Mouse (Mus musculus) common myeloid progenitor, adult 5-6 weeks (primary cell): ENCODE data around the gene Susd1. TPM values are rescaled to one million over a fixed set of nuclear protein-coding genes. Genes with fewer than 3 reads are reported as not detected.
A peak's percentile ranks its signal among the peaks of the same experiment; 100 is the strongest.
"Not testable (repeated sequence)": the region's sequence is repeated elsewhere in the genome, so short reads cannot be mapped to it uniquely, and the experiment has no call there.

Experiments
- ATAC-seq: replicated peaks from 2 replicates; pipeline ENCODE4 v1.8.0; 2016; ENCODE audit warnings: low read depth, mild to moderate bottlenecking, moderate TSS enrichment, inconsistent platforms; ENCODE audit not compliant: poor library complexity, severe bottlenecking
- total RNA-seq: library from RNA; stranded (forward); fragments of 200-1000, 187-1606 nt; gene quantifications from 2 replicates; pipeline ENCODE4 v1.2.3, GENCODE M21; 2017

Gene Susd1
- total RNA-seq, 1 experiment from 2014 or later = 126 TPM

DNA sequence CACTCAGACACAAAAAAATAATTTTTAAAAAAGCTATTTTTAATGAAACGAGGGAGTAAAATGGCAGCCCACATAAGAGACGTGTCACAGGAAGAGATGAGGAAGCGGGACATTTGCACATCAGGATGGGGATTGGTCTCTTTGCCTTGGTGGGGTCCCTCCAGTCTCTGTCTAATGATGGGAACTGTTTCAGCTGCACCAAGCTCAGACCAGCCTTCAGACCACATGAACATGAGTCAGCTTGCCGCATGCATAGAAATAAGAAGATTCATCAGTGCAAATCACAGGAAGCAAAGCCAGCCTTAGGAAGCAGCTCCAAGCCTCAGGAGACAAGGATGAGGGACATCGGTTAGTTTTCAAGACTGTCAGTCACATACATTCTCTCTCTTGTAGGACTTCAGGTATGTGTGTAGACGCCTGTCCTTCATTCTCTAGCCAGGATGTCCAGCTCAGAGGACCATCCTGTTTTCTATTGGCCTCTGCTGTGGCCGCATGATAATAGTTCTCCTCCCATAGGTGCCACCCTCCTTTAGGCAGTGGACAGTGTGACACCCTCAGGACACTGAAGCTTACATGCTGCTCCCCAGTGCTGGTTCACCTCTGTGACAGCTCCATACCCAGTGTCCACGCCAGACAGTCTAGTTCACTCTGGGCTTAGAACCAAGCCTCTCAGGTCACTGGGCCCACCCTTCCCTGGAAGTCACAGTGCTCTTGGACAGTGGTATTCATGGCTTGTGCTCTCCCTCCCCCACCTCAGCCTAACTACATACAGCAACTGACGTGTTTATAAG is 137.2 kb downstream of the Susd1 start:
- peak; percentile 25; the same call in 1 of the 2 replicates for ATAC-seq

DNA sequence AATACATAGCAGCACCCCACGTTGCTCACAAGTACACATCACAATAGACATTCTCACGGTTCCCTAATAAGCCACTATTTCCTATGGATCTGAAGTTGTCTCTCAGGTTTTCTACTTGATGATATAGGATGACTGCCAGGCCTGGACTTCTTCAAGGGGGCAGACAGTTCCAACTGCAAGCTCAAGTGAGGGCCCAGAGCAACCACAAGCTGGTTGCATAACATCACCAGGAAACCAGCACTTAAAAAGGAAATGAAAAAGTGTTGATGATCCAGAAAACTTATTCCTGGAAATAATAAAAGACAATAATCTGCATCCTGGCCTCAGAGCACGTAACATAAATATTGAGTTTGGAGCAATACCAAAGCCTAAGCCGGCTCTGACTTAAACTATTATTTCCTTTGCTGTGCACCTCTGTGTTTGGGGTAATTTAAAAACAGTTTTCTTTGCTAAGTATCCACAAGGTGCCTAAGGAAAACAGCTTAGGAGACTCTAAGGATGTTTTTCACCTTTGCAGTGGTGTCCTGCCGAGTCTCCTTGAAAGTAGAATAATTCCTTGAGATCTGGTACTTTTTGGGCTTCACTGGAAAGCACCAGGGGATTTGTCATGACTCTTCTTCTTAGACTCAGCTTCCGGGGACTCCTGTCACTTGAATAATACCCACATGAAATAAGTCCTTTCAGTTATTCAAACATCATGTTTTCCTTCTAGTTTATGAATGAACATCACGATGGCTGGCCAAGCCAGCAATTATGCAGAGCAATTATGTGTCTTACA is 139.5 kb downstream of the Susd1 start:
- ATAC-seq = peak; percentile 61; the same call in 1 of the 2 replicates

DNA sequence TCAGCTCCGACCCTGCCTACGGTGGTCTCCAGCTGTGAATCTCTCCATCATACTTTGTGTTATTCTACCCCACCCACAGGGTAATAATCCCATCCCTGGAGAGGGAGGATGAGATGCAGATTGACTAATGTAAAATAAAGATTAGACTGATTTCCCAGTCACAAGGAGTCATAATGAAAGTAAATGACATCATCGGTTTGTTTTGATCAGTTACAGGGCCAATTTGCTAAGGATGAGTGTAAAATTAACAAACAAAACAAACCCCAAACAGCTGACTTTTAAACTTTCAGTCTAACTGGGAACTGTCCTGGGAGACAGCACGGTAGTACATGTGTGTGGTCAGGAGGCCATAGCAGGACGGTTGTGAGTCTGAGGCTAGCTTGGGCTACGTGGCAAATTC is 143.3 kb downstream of the Susd1 start:
- no peak for ATAC-seq

DNA sequence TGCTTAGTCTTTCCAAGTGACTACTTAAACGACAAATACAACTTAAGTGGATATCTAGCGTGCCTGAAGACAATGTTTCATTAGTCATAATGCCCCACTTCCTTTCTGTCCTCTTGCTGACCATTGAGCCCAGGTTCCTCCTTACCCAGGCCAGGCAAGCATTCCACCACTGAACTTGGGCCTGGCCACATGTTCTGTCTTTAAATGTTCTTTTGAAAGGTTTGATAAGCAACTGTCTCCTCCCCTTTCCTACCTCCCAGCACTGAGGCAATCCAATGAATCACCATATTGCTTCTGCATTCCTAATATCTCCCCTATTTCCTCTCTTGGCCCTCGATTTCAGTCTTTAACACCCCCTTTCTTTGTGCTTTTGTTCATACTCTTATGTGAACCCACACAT is 143.8 kb downstream of the Susd1 start:
- no peak for ATAC-seq

DNA sequence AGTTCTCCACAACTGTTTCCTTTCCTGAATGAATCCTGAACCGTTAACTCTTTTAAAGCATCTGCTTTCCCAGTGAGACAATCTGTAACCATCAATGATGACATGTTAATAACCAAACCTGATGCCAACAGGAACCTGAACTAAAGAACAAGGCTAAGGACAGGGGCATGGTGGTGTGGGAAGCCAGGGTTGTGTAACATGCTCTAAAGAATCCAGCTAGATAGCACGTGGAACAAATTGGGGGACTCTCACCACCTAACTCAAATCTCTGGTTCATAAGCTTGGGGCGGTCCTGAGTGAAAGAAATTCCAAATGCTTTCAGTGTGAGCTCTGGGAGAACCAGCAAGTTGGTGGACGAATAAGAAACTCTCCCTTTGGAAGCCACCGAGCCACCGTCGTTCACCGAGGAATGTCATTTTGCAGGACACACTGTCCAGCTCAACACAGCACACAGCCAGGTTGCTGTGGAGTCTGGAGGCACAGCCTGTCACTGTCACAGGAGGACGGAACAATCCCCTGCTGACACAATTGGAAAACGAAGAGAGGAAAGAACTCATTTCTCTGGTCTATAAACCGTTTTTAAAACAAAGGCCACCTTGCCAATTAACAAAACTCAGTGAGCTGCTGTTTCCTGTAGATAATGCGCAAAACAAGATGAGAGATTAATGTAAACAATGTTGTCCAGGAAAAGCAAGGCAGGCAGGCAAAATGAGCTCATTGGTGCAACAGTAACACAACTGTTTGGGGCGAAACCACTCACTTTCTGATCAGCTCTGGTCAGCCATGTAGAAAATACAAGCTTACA is 146.3 kb downstream of the Susd1 start:
- peak; percentile 72 for ATAC-seq

DNA sequence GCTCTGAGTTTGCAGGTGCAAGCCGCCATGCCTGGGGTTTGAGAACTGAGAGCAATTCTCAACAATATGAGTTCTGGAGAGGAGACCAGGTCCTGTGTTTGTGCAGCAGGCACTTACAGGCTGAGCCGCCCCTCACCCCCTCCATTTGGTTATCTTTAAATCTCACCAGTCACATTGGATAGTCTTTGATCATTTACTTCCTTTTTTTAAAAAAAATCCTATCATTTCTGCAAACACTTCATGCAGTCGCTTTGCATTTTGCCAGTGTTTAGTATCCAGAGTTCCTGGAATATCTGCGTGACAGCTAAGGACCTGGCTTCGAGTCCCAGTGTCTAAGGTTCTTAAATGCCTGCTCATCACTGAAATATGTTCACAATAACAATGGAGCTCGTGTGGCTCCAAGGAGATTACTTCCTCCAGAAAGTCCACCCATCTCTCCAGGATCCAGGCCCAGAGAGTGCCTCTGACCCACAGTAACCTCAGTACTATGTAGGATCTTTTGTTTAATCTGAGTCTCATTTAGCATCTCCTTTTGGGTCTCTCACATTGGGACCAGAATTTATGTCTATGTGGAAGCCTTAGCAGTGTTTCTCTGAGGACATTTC is 147.4 kb downstream of the Susd1 start:
- ATAC-seq = 0 out of 2 replicates have a peak, but pooled peaks have one; percentile 23

DNA sequence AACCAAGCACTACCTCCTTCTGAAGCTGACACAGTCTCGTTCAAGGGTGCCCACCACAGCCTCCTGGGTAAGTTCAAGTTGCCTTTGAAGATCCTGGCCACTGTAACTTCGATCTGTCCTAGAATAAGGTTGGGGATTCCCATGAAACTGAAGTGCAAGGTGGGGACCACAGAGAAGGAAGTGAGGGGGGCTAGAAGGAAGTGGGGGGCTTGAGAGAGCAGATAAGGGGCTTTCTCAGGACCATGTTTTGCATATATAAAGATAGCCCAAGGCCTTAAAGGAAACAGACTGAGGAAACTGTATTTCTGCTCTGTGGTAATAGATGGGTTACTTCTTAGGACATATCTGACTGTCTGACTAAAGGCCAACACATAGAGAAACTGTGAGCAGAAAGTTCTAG is 151.3 kb downstream of the Susd1 start:
- ATAC-seq = peak; percentile 30; the same call in 1 of the 2 replicates

DNA sequence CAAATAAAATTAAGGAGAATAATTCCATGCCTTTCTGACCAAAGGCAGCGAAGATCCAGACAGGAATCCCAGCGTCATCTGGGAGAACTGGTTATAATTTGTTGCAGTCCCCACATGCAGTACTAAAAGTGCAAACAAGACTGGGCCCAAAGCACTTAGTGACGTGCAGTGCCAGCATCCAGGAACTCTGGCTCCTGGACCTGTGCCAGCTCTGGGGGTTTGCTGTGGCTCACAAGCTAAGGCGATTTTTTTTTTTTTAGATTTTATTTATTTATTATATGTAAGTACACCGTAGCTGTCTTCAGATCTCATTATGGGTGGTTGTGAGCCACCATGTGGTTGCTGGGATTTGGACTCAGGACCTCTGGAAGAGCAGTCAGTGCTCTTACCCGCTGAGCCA is 152.1 kb downstream of the Susd1 start:
- not testable (repeated sequence) for ATAC-seq

DNA sequence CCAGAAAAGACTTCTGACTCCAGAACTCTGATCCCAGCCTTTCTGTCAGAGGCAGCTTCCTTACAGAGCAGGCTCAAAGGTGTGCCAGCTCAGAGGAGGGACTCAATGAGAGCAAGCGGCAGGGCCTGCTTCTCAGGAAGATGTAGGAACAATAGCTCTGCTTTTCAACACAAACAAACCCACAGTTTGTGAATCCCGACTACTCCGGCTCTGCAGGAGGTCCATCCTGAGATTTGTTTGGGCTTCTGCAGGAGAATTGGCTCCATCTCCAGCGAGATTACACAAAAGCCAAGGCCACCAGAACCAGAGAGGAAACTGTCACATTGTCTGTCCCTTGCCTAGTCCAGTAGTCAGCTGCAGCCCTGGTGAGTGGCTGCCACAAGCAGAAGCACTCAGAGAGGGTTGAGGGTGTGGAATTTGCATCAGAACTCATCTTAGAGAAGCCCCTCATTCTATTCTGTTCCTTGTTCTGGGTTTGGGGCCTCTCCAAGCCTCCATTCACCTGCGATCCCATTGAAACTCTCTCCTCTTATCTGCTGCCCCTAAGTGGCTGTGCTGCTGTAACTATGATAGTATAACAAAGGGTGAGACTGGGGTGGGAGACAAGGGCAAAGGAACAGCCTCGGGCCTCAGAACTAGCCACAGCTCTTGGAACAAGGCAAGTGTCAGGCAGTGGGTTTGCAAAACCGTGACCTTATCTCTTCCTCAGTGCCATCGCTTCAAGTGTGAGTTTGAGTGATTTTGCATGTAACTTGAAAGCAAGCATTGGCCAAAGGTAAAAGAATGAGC is 155.5 kb downstream of the Susd1 start:
- ATAC-seq = peak; percentile 42; the same call in 1 of the 2 replicates

DNA sequence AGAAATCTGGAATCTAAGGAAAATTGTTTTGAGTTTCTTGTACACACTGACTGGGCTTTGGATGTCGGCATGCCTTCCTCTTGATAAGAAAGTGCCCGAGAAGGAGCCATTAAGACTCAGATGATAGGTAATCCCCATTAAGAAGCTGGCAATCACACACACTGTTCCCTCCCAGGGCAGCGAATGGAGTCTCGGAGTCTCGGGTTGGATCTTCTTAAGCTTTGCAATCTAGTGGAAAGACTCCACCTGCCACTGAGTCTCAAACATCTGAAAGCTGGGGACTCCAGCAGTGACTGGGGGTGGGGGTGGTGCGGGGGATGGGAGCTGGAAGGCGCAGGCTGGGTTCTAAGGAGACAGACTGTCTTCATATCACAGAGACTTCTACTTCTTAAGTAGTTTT is 156.3 kb downstream of the Susd1 start:
- no peak for ATAC-seq

DNA sequence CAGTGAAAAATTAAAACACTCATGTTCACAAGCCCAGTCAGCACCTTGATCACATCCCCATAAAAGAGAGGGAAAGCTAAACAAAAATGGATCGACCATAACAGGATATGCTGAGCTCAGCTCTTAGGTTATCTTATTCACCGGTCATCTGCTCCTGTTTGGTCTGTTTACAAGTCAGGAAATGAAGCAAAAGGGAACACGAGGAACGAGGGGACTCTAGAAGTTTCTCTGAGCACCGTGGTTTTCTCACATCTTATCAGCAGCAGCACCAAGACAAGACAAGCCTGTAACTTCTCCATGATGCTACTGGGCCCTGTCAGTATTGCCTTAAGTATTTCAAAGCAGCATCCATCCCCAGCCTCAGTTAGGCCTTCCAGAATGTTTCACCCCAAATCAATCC is 157.6 kb downstream of the Susd1 start:
- 0 out of 2 replicates have a peak, but pooled peaks have one; percentile 12 for ATAC-seq

DNA sequence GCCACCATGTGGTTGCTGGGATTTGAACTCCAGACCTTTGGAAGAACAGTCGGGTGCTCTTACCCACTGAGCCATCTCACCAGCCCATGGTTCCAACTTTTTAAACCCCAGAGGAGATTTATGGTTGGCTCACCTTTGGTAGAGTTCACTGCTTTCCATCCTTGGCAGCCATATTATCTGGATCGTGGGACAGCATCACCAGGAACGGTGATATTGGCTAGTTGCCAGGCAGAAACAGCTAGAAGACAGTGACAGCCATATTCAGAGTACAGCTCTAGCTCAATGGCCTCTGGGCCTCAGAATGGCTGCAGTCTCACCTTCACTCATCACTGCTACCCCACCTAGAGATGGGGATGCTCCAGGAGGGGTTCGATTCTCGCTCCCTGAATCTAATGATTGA is 159.3 kb downstream of the Susd1 start:
- no peak for ATAC-seq

DNA sequence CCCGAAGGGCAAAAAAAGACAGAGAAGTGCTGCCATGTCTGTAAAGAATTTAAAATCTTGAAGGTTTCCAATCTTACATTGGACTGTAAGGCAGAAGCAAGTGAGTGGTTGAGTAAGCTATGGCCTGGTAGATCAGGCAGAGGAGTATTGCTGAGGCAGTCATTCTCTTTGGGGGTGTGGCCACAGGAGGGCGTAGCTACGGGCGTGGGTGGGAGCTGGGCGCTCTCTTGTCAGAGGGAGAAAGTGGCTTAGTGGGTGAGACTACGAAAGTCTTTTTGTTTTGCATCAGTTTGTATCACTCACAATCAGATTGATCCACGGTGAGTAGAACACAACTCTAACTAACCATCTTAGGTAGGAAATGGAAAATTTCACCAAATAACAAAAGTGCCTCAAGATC is 160.0 kb downstream of the Susd1 start:
- no peak for ATAC-seq

DNA sequence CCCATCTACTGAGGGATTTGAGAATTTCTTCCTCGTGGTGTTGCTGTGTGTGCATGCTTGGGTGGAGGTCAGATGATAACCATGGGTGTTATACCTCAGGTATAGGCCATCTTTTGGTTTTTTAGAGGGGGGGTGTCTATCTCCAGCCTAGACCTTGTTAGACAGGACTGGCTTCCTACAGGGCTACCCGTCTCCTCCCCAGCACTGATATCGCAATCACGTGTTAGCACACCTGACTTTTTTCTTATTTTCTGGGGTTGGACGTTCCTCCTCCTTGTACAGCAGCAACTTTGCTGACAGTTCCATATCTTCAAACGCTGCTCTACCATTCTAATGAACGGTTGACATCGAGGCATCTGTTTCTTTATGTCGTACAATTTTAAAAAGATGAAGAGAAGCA is 160.5 kb downstream of the Susd1 start:
- ATAC-seq = no peak

DNA sequence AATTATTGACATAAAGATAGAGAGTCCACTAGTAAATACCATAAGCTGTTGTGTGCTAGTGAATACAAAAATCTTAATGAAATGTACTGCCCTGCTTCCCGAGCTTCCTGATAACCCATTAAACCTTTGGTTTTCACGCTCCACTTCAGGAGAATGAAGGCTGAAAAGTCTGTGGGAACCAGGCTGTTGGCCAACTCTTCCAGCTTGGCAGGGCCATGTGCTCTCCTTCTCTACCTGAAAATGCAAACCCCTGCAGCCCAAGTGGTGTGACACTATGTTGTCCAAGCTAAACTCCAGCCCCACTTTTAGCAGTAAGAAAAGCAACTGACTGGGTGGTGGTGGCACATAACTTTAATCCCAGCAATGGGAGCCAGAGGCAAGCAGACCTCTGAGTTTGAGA is 162.5 kb downstream of the Susd1 start:
- no peak for ATAC-seq

DNA sequence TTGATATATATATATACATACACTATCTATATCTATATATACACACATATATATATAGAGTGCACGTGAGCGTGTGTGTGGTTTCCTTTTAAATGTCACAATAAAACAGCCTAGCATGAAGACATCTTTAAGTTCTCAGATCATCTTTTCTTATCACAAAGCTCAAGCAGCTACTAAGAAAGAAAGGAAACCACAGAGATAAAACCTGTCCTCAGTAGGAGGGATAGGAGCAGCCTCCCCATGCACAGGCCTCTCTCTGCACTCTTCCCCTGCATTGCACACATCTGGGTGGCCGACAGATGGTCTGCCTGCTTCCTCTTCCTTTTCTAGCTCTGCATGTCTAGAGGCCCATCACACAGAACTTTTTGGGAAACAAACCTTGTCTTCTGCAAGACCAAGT is 162.9 kb downstream of the Susd1 start:
- peak; percentile 94 for ATAC-seq

DNA sequence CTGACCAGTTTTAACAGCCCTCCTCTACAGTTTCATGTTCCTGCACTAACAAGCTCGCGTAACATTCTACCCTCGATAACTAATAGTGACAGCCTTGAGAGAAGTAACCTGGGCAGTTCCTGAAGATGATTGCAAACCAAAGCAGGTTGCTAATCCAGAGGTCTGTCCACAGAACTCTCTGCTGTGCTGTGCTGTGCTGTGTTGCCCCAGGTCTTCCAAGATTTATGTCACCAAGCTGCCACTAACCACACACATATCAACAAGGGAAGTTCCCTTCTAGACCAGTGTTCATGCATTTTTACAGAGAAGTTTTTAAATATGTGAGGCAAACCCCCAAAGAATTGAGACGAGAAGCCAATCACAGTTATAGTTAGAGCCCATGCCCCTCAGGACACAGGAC is 164.3 kb downstream of the Susd1 start:
- ATAC-seq = peak; percentile 37

DNA sequence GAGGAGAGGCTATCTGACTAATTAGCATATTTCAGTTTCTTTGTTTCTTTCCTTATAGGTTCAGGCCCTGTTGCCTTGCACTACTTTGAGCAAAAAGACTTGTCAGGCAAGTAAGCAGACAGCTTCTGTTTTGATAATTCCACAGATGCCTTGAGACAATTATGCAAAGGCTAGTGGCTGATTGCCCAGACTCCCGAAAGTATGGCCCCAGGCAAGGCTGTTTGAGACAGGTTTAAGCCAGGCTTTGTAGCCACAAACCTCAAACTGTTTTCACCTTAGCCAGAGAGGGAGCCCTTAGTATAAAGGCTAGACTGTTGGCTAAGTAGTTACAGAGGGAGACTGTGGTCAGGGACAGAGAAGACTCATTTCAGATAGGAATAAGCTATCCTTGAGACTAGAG is 165.1 kb downstream of the Susd1 start:
- peak; percentile 45 for ATAC-seq

DNA sequence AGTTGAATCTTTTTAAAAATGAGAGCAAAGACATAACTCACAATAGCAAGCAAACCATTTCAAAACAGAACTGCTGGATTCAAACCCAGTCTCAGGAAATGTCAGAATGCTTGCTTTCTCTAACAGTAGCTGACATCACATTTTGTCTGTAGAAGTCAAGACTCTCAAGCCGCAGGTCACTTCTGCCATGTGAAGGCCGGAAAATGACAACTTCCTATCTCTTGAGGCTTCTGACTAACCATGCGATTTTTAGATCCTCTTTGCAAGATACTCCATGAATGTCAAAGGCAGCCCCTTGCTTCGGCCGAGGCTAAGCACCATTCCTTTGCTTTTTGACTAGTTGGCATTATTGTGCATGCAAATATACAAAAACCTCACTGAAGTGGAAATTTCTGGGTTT is 172.8 kb downstream of the Susd1 start:
- peak; percentile 31; the same call in 1 of the 2 replicates for ATAC-seq
